Mouse (Mus musculus) gastrocnemius, postnatal 36 days (tissue): Measurements from ENCODE around the gene Plekhg1. TPM values are rescaled to one million over a fixed set of nuclear protein-coding genes. Genes with fewer than 3 reads are reported as not detected.

Experiments used
- DNase-seq, 2 experiments: peaks; one replicate each; pipeline ENCODE4 v3.0.0; 2022
- intact Hi-C: fragments of 180-260 bp; cut with DNase I; formaldehyde crosslinking; loops from one replicate; pipeline ENCODE4 v1.15.1; 2025
- total RNA-seq, 2 experiments: library from RNA; stranded (reverse); gene quantifications; 2 replicates each; pipeline ENCODE4 v1.2.3; 2021

Plekhg1 gene
- total RNA-seq, 2 experiments from 2014 or later: 2.2 to 4.4 TPM

GRCm38 (mm10) chr10:3867298-3867697, 127.1 kb downstream of the Plekhg1 start:
- no peak for DNase-seq
- intact Hi-C loops: no loop called here

GRCm38 (mm10) chr10:3870828-3871227, 130.7 kb downstream of the Plekhg1 start:
- DNase-seq: no peak
- intact Hi-C loops: no loop called here

- no peak for DNase-seq
- intact Hi-C loops: no loop called here
These were observed 133.3 kb downstream of the Plekhg1 start for GRCm38 (mm10) chr10:3873467-3873866.

GRCm38 (mm10) chr10:3877852-3878535, 137.8 kb downstream of the Plekhg1 start:
- DNase-seq: no peak
- intact Hi-C loops: no loop called here

- intact Hi-C loops: no loop called here
- DNase-seq: no peak
These were observed 141.0 kb downstream of the Plekhg1 start for GRCm38 (mm10) chr10:3881179-3881578.

- DNase-seq: no peak
- intact Hi-C loops: no loop called here
These were observed 148.3 kb downstream of the Plekhg1 start for GRCm38 (mm10) chr10:3888510-3888909.

- intact Hi-C loops: no loop called here
These were observed 151.5 kb downstream of the Plekhg1 start for GRCm38 (mm10) chr10:3891381-3892263.

GRCm38 (mm10) chr10:3892368-3892767, 152.2 kb downstream of the Plekhg1 start:
- DNase-seq: no peak
- intact Hi-C loops: no loop called here

More at GRCm38 (mm10) chr10:3891381-3892263, 151.5 kb downstream of the Plekhg1 start:
- no peak for DNase-seq

- intact Hi-C loops: no loop called here
- no peak for DNase-seq
These were observed 157.9 kb downstream of the Plekhg1 start for GRCm38 (mm10) chr10:3898068-3898467.

- intact Hi-C loops: no loop called here
- no peak for DNase-seq
These were observed 160.3 kb downstream of the Plekhg1 start for GRCm38 (mm10) chr10:3900416-3900956.

GRCm38 (mm10) chr10:3905747-3906146, 165.6 kb downstream of the Plekhg1 start:
- intact Hi-C loops: no loop called here
- no peak for DNase-seq

GRCm38 (mm10) chr10:3914104-3914503, 173.9 kb downstream of the Plekhg1 start:
- DNase-seq: no peak
- intact Hi-C loops: no loop called here

- intact Hi-C loops: no loop called here
- DNase-seq: no peak
These were observed 180.4 kb downstream of the Plekhg1 start for GRCm38 (mm10) chr10:3920368-3921152.

GRCm38 (mm10) chr10:3928008-3928545, 187.9 kb downstream of the Plekhg1 start:
- intact Hi-C loops: no loop called here
- no peak for DNase-seq

- DNase-seq: no peak
- intact Hi-C loops: no loop called here
These were observed 191.7 kb downstream of the Plekhg1 start for GRCm38 (mm10) chr10:3931831-3932230.

- no peak for DNase-seq
- intact Hi-C loops: no loop called here
These were observed 193.3 kb downstream of the Plekhg1 start for GRCm38 (mm10) chr10:3933311-3933940.

GRCm38 (mm10) chr10:3936864-3937263, 196.7 kb downstream of the Plekhg1 start:
- intact Hi-C loops: no loop called here
- DNase-seq: no peak

- intact Hi-C loops: loop anchor here (2.0 to 5.0 kb wide), 3 partner anchors 133 to 608 kb away; partner anchors contain the start of gene Plekhg1
- DNase-seq: no peak
These were observed 199.9 kb downstream of the Plekhg1 start for GRCm38 (mm10) chr10:3939895-3940595.

- DNase-seq: no peak
- intact Hi-C loops: loop anchor here (2.0 to 5.0 kb wide), 3 partner anchors 133 to 608 kb away; partner anchors contain the start of gene Plekhg1
These were observed 200.4 kb downstream of the Plekhg1 start for GRCm38 (mm10) chr10:3940596-3940975.
